Mouse (Mus musculus) ES-E14 (cell line): Measurements from ENCODE around the gene Unc79.

Experiments used
- HCFC1 ChIP-seq: IDR thresholded peaks from 2 replicates; pipeline ENCODE4 v1.6.1; 2012; ENCODE audit warnings: low read length, inconsistent platforms, borderline replicate concordance; ENCODE audit not compliant: insufficient read depth
- ZC3H11A ChIP-seq: IDR thresholded peaks from 2 replicates; pipeline ENCODE4 v1.6.1; 2012; ENCODE audit warnings: low read depth, mild to moderate bottlenecking, inconsistent platforms, low read length, borderline replicate concordance

GRCm38 (mm10) chr12:103064944-103065343, 116.3 kb downstream of the Unc79 start:
- TF ChIP-seq ZC3H11A, result peak; percentile 63; the same call in 1 of the 2 replicates
- TF ChIP-seq HCFC1, result no peak
